Mouse (Mus musculus): Measurements from ENCODE around the gene Acoxl.

- TF ChIP-seq GATA1 (IDR thresholded peaks at IDR 0.05; ENCODE audit: borderline replicate concordance, low read length): no peak
- no peak for TF ChIP-seq FLI1 (IDR thresholded peaks at IDR 0.05; ENCODE audit: low read length)
These were observed 249.3 kb downstream of the Acoxl start for GRCm38 (mm10) chr2:128087798-128088545.

All from megakaryocyte, embryonic 14.5 days (primary cell).